Mouse (Mus musculus) urinary bladder, postnatal 36 days (tissue): ENCODE measurements at regions not wholly inside any gene's neighbourhood (a gene's known extent, or its start where the extent isn't known, plus 50 kb on each side); places are given as distances from the start of the nearest gene placed in this dataset.

Experiments
- DNase-seq, 2 experiments: peaks; one replicate each; pipeline ENCODE4 v3.0.0; 2022; ENCODE audit warnings: low spot score in 2 of 2, mixed read lengths in 1 of 2

- DNase-seq = no peak
Measured at GRCm38 (mm10) chr2:12697209-12697608, 226.6 kb upstream of the Pter start.

GRCm38 (mm10) chr2:12699331-12699730 lies 224.5 kb upstream of the Pter start:
- no peak for DNase-seq

- no peak for DNase-seq
Measured at GRCm38 (mm10) chr2:12707514-12707913, 216.3 kb upstream of the Pter start.

GRCm38 (mm10) chr2:12709156-12709923 lies 214.5 kb upstream of the Pter start:
- peak; percentile 6 for DNase-seq

- no peak for DNase-seq
Measured at GRCm38 (mm10) chr2:12709924-12710240, 214.0 kb upstream of the Pter start.

- no peak for DNase-seq
Measured at GRCm38 (mm10) chr2:12716124-12717012, 207.5 kb upstream of the Pter start.

- no peak for DNase-seq
Measured at GRCm38 (mm10) chr2:12729251-12729650, 194.6 kb upstream of the Pter start.

GRCm38 (mm10) chr2:12737140-12737539 lies 186.7 kb upstream of the Pter start:
- no peak for DNase-seq

- DNase-seq = no peak
Measured at GRCm38 (mm10) chr2:12746856-12747255, 177.0 kb upstream of the Pter start.

- no peak for DNase-seq
Measured at GRCm38 (mm10) chr2:12758816-12759215, 165.0 kb upstream of the Pter start.

- DNase-seq = no peak
Measured at GRCm38 (mm10) chr2:12759931-12760330, 163.9 kb upstream of the Pter start.

GRCm38 (mm10) chr2:12761461-12761860 lies 162.4 kb upstream of the Pter start:
- no peak for DNase-seq

- DNase-seq = no peak
Measured at GRCm38 (mm10) chr2:12764510-12764909, 159.3 kb upstream of the Pter start.

GRCm38 (mm10) chr2:12765336-12765735 lies 158.5 kb upstream of the Pter start:
- DNase-seq = no peak

- DNase-seq = no peak
Measured at GRCm38 (mm10) chr2:12776866-12777265, 147.0 kb upstream of the Pter start.

- no peak for DNase-seq
Measured at GRCm38 (mm10) chr2:12777696-12778095, 146.1 kb upstream of the Pter start.

GRCm38 (mm10) chr2:12792596-12792995 lies 131.2 kb upstream of the Pter start:
- DNase-seq = no peak

- no peak for DNase-seq
Measured at GRCm38 (mm10) chr2:12797615-12798169, 126.1 kb upstream of the Pter start.

- no peak for DNase-seq
Measured at GRCm38 (mm10) chr2:12799153-12799925, 124.5 kb upstream of the Pter start.

GRCm38 (mm10) chr2:12802667-12803066 lies 121.2 kb upstream of the Pter start:
- no peak for DNase-seq

- DNase-seq = no peak
Measured at GRCm38 (mm10) chr2:12805096-12805495, 118.7 kb upstream of the Pter start.

- DNase-seq = no peak
Measured at GRCm38 (mm10) chr2:12808466-12808865, 115.4 kb upstream of the Pter start.
